ENCODE assay signal across 13 mouse cellular contexts in genomic region chr2:169424166-169424920, GRCm38 (mm10).
DNase-seq lines count a peak whose midpoint lies in the region; ATAC-seq and TF ChIP-seq lines count a peak whose summit lies in the region.
"Had no signal": no experiment of that assay in that cellular context is flagged by ENCODE, and none has a peak within 500 bp of the region (broad histone marks: within the 10 kb centered on the region; RNA-seq: fewer than 3 reads in every experiment).

No protein-coding gene starts in this region.

- TF ChIP-seq CTCF in liver, adult 2 months (IDR thresholded peaks at IDR 0.05; ENCODE audit: low read depth, low read length) = no peak

- ATAC-seq in forebrain, embryonic 15.5 days (replicated peaks) = peak; percentile 90
- ATAC-seq in liver, embryonic 12.5 days = no peak
- ATAC-seq in embryonic facial prominence, embryonic 15.5 days (ENCODE audit: insufficient number of reproducible peaks, low FRiP score, low TSS enrichment, low read depth) = no peak
- no peak for ATAC-seq in erythroblast, adult 5-6 weeks (replicated peaks; ENCODE audit: low FRiP score, poor library complexity, severe bottlenecking)
- ATAC-seq: midbrain, embryonic 13.5 days had no signal

- H3K4me3 ChIP-seq in forebrain, embryonic 15.5 days = no peak overlapping the region
- no peak overlapping the region for H3K4me3 ChIP-seq in forebrain, embryonic 10.5 days
- no peak overlapping the region for H3K4me3 ChIP-seq in liver, adult 2 months (ENCODE audit: insufficient read depth, low read depth, low read length)
- no peak overlapping the region for H3K4me3 ChIP-seq in liver, embryonic 12.5 days
- H3K4me3 ChIP-seq in embryonic facial prominence, embryonic 15.5 days (replicated peaks) = no peak overlapping the region
- H3K4me3 ChIP-seq: midbrain, embryonic 13.5 days; neural tube, embryonic 15.5 days had no signal

- H3K27ac ChIP-seq in forebrain, embryonic 15.5 days (replicated peaks) = peak overlapping the region; percentile 6; the same call in 1 of the 2 replicates
- no peak overlapping the region for H3K27ac ChIP-seq in forebrain, embryonic 10.5 days
- no peak overlapping the region for H3K27ac ChIP-seq in liver, adult 2 months (replicated peaks; ENCODE audit: insufficient read depth, low read depth, low read length)
- H3K27ac ChIP-seq in liver, embryonic 12.5 days = no peak overlapping the region
- H3K27ac ChIP-seq in embryonic facial prominence, embryonic 15.5 days (replicated peaks) = peak overlapping the region; percentile 12; the same call in 1 of the 2 replicates
- H3K27ac ChIP-seq: midbrain, embryonic 13.5 days; neural tube, embryonic 15.5 days had no signal

- no peaks in the 10 kb centered on the region for H3K36me3 ChIP-seq in forebrain, embryonic 15.5 days
- no peaks in the 10 kb centered on the region for H3K36me3 ChIP-seq in forebrain, embryonic 10.5 days (replicated peaks)
- H3K36me3 ChIP-seq in liver, adult 2 months (ENCODE audit: control insufficient read depth, insufficient read depth, low read length) = no peaks in the 10 kb centered on the region
- no peaks in the 10 kb centered on the region for H3K36me3 ChIP-seq in liver, embryonic 12.5 days
- H3K36me3 ChIP-seq in embryonic facial prominence, embryonic 15.5 days = no peaks in the 10 kb centered on the region
- H3K36me3 ChIP-seq: midbrain, embryonic 13.5 days; neural tube, embryonic 15.5 days had no signal

- 48% methylated on average over 12 of the region's 12 CpGs for WGBS in forebrain, embryonic 15.5 days
- WGBS in forebrain, embryonic 10.5 days = 89% methylated on average over 12 of the region's 12 CpGs
- WGBS in liver, adult 2 months = 73% methylated on average over 12 of the region's 12 CpGs
- WGBS in liver, embryonic 12.5 days (ENCODE audit: insufficient replicate concordance) = 64% methylated on average over 12 of the region's 12 CpGs
- 48% methylated on average over 12 of the region's 12 CpGs for WGBS in embryonic facial prominence, embryonic 15.5 days

- H3K9ac ChIP-seq in forebrain, embryonic 15.5 days (replicated peaks) = no peak overlapping the region
- no peak overlapping the region for H3K9ac ChIP-seq in liver, adult 2 months (ENCODE audit: low read depth, low read length)
- no peak overlapping the region for H3K9ac ChIP-seq in liver, embryonic 12.5 days
- H3K9ac ChIP-seq in embryonic facial prominence, embryonic 15.5 days = no peak overlapping the region
- H3K9ac ChIP-seq: midbrain, embryonic 13.5 days; neural tube, embryonic 15.5 days had no signal

- peaks cover 15% of the 10 kb centered on the region for H3K4me1 ChIP-seq in forebrain, embryonic 15.5 days
- peaks cover 3% of the 10 kb centered on the region; the same call in 1 of the 2 replicates for H3K4me1 ChIP-seq in forebrain, embryonic 10.5 days
- no peaks in the 10 kb centered on the region for H3K4me1 ChIP-seq in liver, adult 2 months (ENCODE audit: control insufficient read depth, insufficient read depth, low read length)
- no peaks in the 10 kb centered on the region for H3K4me1 ChIP-seq in liver, embryonic 12.5 days
- peaks cover 9% of the 10 kb centered on the region; the same call in 1 of the 2 replicates for H3K4me1 ChIP-seq in embryonic facial prominence, embryonic 15.5 days
- H3K4me1 ChIP-seq: midbrain, embryonic 13.5 days had no signal

- no peak for TF ChIP-seq POLR2A in liver, adult 2 months (IDR thresholded peaks at IDR 0.05; ENCODE audit: extremely low read depth, insufficient read depth, low read length)

- DNase-seq in forebrain, embryonic 10.5 days (ENCODE audit: extremely low spot score, low spot score) = no peak
- DNase-seq in liver, adult 2 months (ENCODE audit: extremely low read depth, low read depth, low spot score) = peak; percentile 3
- DNase-seq in lung, postnatal 25 days (ENCODE audit: low spot score) = peak; percentile 5
- no peak for DNase-seq in embryo, embryonic 11 days
- DNase-seq: cerebellum, adult 11-12 months; gastrocnemius, postnatal 36 days; kidney, postnatal 14 days had no signal

- no peaks in the 10 kb centered on the region for H3K9me3 ChIP-seq in forebrain, embryonic 15.5 days
- no peaks in the 10 kb centered on the region for H3K9me3 ChIP-seq in forebrain, embryonic 10.5 days
- H3K9me3 ChIP-seq in liver, embryonic 12.5 days (replicated peaks) = no peaks in the 10 kb centered on the region
- H3K9me3 ChIP-seq in embryonic facial prominence, embryonic 15.5 days (replicated peaks) = no peaks in the 10 kb centered on the region
- H3K9me3 ChIP-seq: midbrain, embryonic 13.5 days; neural tube, embryonic 15.5 days had no signal

- H3K79me2 ChIP-seq in liver, adult 2 months (ENCODE audit: control insufficient read depth, insufficient read depth, low read length) = no peaks in the 10 kb centered on the region

- H3K27me3 ChIP-seq in forebrain, embryonic 15.5 days = 0 out of 2 replicates have a peak, but pooled peaks cover 3% of the 10 kb centered on the region
- H3K27me3 ChIP-seq in forebrain, embryonic 10.5 days (ENCODE audit: poor library complexity, severe bottlenecking) = no peaks in the 10 kb centered on the region
- H3K27me3 ChIP-seq in liver, adult 2 months (ENCODE audit: control insufficient read depth, insufficient read depth, low read length) = no peaks in the 10 kb centered on the region
- H3K27me3 ChIP-seq in liver, embryonic 12.5 days (replicated peaks) = no peaks in the 10 kb centered on the region
- H3K27me3 ChIP-seq in embryonic facial prominence, embryonic 15.5 days = no peaks in the 10 kb centered on the region
- H3K27me3 ChIP-seq: midbrain, embryonic 13.5 days; neural tube, embryonic 15.5 days had no signal

- H3K4me2 ChIP-seq in forebrain, embryonic 15.5 days (replicated peaks) = no peak overlapping the region
- no peak overlapping the region for H3K4me2 ChIP-seq in liver, embryonic 12.5 days
- H3K4me2 ChIP-seq in embryonic facial prominence, embryonic 15.5 days (replicated peaks) = peak overlapping the region; percentile 8; the same call in 1 of the 2 replicates
- H3K4me2 ChIP-seq: midbrain, embryonic 13.5 days; neural tube, embryonic 15.5 days had no signal

Comparison
In these comparisons a context has a peak if more than half of its experiments do, and no peak if none do; other contexts are left out.
1. H3K27ac ChIP-seq: peak in forebrain, embryonic 15.5 days (single experiment) and embryonic facial prominence, embryonic 15.5 days (single experiment); none in forebrain, embryonic 10.5 days (single experiment), liver, adult 2 months (single experiment) and liver, embryonic 12.5 days (single experiment).
2. DNase-seq: peak in liver, adult 2 months (single experiment) and lung, postnatal 25 days (single experiment); none in forebrain, embryonic 10.5 days (single experiment) and embryo, embryonic 11 days (single experiment).